Mouse (Mus musculus): ENCODE data around the gene Olfr459. TPM values are rescaled to one million over a fixed set of nuclear protein-coding genes. Genes with fewer than 3 reads are reported as not detected.

Olfr459 gene
- not detected for polyA plus RNA-seq (2014; fragmentation: Illumina TruSeq; extraction: RNeasy Lipid Tissue Mini Kit (QIAGEN cat#74804); ENCODE audit: low read depth, low replicate concordance)

GRCm38 (mm10) chr6:41775077-41775476 is at the start of gene Olfr459:
Gene Olfr459 (minus strand): TSS chr6:41775177.

Other genes starting within 250 kb of the Olfr459 start
- gene Ephb6, start 169.7 kb downstream of the Olfr459 start, polyA plus RNA-seq (2014; fragmentation: Illumina TruSeq; extraction: RNeasy Lipid Tissue Mini Kit (QIAGEN cat#74804); ENCODE audit: low read depth, low replicate concordance), result 0.06 TPM
- 0.11 TPM for gene Trpv6, start 138.8 kb downstream of the Olfr459 start, polyA plus RNA-seq (2014; fragmentation: Illumina TruSeq; extraction: RNeasy Lipid Tissue Mini Kit (QIAGEN cat#74804); ENCODE audit: low read depth, low replicate concordance)
- not detected for gene Trpv5, start 94.4 kb downstream of the Olfr459 start, polyA plus RNA-seq (2014; fragmentation: Illumina TruSeq; extraction: RNeasy Lipid Tissue Mini Kit (QIAGEN cat#74804); ENCODE audit: low read depth, low replicate concordance)
- gene Llcfc1, start 90.7 kb downstream of the Olfr459 start, polyA plus RNA-seq (2014; fragmentation: Illumina TruSeq; extraction: RNeasy Lipid Tissue Mini Kit (QIAGEN cat#74804); ENCODE audit: low read depth, low replicate concordance), result 681 TPM
- gene Kel, start 70.8 kb downstream of the Olfr459 start, polyA plus RNA-seq (2014; fragmentation: Illumina TruSeq; extraction: RNeasy Lipid Tissue Mini Kit (QIAGEN cat#74804); ENCODE audit: low read depth, low replicate concordance), result 0.94 TPM
- not detected for gene Pip, start 72.4 kb upstream of the Olfr459 start, polyA plus RNA-seq (2014; fragmentation: Illumina TruSeq; extraction: RNeasy Lipid Tissue Mini Kit (QIAGEN cat#74804); ENCODE audit: low read depth, low replicate concordance)
- 2.7 TPM for gene Sval2, start 77.8 kb upstream of the Olfr459 start, polyA plus RNA-seq (2014; fragmentation: Illumina TruSeq; extraction: RNeasy Lipid Tissue Mini Kit (QIAGEN cat#74804); ENCODE audit: low read depth, low replicate concordance)
- not detected for gene Sval1, start 176.5 kb upstream of the Olfr459 start, polyA plus RNA-seq (2014; fragmentation: Illumina TruSeq; extraction: RNeasy Lipid Tissue Mini Kit (QIAGEN cat#74804); ENCODE audit: low read depth, low replicate concordance)
- not detected for gene Sval3, start 193.0 kb upstream of the Olfr459 start, polyA plus RNA-seq (2014; fragmentation: Illumina TruSeq; extraction: RNeasy Lipid Tissue Mini Kit (QIAGEN cat#74804); ENCODE audit: low read depth, low replicate concordance)

All from testis, adult 10 weeks (tissue).